Mouse (Mus musculus) kidney, adult 18-20 months (tissue): ENCODE measurements around the gene Gys1.

ENCODE experiments used
- DNase-seq: peaks from one replicate; pipeline ENCODE4 v3.0.0; 2021

The Gys1 gene

DNA sequence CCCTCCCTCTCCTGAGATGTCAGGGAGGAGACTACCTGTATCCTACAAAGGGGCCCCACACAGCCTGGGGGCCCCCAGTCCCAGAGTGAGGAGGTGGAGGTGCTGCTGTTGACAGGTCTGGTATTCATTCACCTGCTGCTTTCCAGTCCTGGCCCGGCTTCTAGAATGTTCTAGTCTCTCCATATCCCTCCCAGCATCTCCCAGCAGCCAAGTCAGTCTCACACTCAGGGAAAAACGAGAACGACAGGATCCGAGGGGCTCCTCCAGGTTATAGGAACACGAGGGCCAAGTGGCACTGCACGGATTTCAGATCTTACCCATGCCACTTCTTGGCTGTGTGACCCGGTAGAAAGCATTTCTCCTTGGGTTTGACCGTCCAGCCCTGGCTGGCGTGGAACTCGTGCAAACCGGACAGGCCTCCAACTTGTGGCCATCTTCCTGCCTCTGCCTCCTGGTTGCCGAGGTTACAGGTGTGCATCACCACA, 19.9 kb upstream of the Gys1 start:
- no peak for DNase-seq

DNA sequence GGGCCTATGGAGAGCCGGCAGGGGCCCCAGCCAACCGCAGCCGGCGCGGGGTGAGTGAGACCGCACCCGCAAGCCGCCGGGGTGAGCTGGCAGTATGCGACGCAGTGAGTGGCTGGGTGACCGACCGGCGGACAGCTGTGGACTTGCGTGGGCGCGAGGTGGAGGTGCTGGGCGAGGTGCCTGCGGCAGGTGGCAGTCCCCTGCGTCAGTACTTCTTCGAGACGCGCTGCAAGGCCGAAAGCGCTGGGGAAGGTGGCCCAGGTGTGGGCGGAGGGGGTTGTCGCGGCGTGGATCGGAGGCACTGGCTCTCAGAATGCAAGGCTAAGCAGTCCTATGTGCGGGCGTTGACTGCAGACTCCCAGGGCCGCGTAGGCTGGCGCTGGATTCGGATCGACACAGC, 19.0 kb upstream of the Gys1 start:
- DNase-seq, result no peak

DNA sequence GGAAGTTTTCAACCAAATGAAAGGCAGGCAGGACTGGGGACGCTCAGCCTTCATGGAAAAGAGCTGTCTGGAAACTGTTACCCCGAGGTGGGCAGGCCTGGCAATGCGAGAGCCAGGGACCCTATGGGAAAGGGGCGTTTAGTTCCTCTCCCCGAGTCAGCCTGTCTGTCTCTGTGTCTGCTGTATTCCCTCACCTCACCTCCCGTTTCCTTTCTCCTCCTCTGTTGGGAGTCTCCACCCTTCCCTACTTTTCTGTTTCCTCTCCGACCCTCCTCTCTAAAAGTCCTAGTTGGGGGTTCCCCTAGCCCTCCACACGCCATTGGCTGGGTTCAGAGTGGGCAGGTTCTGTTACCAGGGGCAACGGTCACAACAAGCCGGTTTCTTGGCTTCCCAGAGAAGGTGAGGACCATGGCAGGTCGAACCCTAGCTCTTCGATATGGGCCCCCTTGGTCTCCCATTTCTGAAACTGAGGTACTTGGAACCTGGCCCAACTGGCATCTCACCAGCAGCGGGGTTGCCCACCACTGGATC, 16.6 kb upstream of the Gys1 start:
- DNase-seq, result no peak

DNA sequence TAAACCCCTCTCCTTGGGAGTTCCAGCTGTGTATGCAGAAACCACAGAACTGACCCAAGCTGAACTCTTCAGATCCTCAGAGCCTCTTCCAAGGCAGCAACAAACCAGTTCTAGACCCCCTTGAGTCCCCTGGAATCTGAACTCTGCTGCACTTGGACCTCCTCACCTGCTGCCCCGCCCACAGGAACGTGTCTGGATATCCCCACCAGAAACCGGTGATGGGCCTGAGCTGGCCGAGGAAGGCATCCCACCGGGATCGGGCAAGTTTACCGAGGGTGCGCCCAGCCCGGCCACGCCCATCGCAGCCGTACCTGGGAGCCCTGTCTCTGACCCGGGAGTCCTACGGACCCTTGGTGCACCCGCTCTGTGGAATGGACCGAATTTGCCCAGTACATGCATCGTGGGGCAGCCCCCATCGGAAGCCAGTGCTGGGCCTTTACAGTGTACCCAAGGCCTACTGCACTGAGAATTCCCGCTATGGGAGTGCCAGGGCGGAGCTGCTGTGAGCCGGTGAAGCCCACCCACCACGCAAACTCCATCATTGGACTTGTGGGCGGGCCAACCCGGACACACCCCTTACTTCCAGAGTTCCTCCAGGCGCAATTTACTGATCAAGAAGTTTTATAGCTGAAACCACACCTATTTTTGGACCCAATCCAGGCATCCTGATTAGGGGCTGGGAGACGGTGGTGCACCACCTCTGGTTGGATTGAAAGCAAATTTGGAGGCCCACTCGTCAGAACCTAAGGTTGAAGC, 14.6 kb upstream of the Gys1 start:
- DNase-seq, result no peak

DNA sequence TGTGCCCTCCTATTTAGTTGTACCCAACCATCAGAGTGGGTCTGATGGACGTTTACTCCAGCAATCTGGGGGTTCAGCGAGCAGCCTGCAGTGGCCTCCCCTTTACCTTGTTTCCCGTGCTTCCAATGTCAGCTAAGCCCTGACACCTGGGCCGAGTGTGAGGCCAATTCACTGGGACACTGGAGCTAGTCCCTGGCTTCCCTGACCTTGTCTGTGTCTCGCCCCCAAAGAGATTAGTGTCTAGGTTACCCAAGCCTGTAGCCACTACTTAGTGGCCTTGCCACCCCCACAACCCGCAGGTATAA, 14.1 kb upstream of the Gys1 start, which contains the start of gene Lhb:
Lhb (plus strand) TSS at position 206 of the 305 bp plus-strand sequence.
- DNase-seq, result no peak

DNA sequence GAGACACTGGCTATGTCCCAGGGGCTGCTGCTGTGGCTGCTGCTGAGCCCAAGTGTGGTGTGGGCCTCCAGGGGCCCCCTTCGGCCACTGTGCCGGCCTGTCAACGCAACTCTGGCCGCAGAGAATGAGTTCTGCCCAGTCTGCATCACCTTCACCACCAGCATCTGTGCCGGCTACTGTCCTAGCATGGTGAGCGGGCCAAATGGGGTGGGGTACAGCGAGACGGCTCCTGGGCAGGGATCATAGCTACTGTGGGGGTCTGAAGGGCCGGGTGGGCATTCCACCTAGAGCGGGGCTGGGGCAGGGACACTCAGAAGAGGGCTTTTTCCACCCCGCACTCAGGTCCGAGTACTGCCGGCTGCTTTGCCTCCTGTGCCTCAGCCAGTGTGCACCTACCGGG, 13.4 kb upstream of the Gys1 start:
- no peak for DNase-seq

DNA sequence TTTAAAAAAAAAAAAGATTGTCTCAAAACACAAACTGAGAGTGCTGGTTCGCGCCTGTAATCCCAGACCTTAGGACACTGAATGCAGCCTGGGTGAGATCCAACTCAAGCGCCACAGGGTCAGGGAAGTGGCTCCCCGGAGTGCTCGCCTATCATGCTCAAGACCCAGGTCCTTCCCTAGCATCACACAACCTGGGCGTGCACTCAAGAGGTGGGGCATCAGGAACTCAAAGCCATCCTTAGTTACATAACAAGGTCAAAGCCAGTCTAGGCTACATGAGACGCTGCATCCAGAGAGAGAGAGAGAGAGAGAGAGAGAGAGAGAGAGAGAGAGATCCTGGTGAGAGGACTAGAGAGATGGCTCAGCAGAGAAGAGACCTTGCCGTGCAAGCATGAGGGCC, 8.1 kb upstream of the Gys1 start:
- DNase-seq, result no peak

DNA sequence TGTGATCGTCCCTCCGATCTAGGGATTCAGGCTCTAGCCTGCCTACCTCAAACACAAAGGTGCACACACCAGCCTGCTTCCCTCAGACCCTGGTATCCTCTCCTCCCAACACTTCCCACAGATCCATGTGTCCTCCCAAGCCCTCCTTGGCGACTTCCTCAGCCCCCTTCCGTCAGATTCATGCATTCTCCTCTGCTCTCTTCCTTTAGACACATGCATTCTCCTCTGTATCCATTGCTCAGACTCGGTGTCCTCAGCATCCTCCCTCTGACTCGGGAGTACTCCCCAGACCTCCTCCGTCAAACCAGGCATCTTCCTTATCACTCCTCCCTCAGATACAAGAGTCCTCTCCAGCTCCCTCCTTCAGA, 825 bp upstream of the Gys1 start:
- DNase-seq, result no peak

DNA sequence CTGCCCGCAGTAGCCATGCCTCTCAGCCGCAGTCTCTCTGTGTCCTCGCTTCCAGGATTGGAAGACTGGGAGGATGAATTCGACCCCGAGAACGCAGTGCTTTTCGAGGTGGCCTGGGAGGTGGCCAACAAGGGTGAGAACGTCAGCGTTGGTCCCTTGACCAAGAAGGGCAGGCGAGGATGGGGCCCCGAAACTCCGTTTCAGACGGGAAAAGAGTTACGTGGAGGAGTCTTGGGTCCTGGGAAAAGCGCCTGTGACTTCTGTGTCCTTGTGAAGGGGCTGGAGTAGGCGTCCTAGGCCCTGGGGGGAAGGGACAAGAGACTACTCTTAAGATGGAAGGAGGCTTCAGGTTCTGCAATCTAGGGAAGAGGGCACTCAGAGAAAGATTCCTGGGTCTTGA, 394 bp downstream of the Gys1 start:
- no peak for DNase-seq

DNA sequence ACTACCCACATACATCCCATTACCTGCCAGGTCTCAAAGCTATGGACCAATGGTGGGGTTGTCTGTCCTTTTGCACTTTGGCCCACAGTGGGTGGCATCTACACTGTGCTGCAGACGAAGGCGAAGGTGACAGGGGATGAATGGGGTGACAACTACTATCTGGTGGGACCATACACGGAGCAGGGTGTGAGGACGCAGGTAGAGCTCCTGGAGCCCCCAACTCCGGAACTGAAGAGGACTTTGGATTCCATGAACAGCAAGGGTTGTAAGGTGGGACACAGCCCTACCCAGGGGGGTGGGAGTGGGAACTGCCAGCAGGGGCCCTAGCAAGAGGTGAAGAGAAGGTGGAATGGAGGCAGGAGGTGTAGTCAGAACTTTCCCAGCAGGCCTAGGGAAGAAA, 1.8 kb downstream of the Gys1 start:
- DNase-seq, result no peak

DNA sequence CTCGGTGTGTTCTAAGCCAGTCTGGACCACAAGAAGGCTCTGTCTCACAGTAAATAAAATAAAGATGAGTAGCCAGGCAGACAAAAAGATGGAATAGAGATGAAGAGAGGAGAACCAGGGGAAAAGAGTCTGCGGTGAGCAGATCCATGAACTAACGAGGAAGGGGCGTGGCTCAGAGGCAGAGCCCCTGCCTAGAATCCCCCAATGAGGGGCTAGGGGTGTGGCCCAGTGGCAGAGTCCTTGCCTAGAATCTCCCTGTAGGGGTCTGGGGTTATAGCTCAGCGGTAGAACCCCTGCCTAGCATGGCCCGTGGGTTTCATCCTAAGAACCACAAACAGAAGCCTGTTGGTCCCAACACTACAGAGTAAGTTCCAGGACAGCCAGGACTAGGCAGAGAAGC, 2.4 kb downstream of the Gys1 start:
- DNase-seq, result no peak

DNA sequence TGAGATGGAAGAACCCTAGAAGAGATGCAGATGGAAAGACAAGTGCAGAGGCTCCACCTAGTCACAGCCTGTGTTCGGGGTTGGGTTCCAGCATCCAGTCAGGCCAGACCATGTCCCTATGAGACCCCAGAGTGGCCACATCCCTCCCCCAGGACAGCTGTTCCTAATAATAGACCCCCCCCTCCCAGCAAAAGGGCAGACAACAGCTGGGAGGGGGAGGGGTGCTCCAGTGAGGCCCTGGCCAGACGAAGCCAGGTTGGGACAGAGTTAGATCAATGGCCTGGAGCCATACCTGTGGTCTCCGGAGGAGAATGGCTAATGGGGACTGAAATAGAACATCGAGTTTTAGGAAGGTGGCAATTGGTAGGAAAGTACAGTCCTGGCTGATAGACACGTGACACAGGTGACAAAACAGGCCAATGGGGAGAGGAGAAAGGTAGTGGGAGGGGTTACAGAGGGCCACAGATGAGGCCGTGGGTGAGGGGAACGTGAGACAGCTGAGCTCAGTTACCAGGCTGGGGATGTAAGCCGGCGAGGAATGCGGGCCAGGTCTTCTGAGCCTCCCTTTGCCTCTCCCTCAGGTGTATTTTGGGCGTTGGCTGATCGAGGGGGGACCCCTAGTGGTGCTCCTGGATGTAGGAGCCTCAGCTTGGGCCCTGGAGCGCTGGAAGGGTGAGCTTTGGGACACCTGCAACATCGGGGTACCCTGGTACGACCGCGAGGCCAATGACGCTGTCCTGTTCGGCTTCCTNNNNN, 3.1 kb downstream of the Gys1 start, which contains the start of gene Ruvbl2:
Ruvbl2 (minus strand) TSS at position 576 of the 756 bp plus-strand sequence.
- DNase-seq, result peak; percentile 44

DNA sequence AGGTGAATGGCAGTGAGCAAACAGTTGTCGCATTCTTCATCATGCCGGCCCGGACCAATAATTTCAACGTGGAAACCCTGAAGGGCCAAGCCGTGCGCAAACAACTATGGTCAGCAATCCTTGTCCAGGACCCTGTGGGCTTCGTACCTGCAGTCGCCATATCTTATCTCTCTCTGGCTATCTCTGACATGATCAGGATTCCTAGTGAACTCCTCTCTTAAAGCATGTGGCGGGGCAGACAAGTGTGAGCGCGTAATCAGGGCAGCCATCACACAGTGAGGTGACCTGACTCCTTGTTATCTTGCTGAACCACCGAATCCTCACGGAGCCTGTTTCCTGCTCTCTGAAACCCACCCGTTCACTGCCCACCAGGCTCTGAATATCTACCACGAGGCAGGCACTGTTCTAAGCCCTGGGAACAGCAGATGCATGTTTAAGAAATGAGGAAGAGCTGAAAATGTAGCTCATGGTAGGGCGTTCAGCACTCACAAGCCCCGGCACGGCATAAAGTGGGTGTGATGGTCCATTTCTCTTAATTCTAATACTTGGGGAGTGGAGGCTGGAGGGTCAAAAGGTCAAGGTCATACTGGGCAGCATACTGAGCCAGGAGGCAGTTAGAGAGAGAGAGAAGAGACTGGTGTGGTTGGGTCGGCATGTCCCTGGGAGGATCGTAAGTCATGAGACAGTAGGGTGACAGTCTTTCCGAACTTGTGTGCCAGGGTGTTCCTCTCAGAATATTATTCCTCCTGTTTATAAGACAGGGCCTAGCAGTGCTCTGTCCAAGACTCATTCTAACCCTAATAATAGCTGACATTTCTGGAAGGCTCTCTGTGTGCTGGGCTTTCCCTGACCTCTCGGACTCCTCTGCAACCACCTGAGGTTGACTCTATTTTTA, 9.1 kb downstream of the Gys1 start:
- DNase-seq, result no peak

DNA sequence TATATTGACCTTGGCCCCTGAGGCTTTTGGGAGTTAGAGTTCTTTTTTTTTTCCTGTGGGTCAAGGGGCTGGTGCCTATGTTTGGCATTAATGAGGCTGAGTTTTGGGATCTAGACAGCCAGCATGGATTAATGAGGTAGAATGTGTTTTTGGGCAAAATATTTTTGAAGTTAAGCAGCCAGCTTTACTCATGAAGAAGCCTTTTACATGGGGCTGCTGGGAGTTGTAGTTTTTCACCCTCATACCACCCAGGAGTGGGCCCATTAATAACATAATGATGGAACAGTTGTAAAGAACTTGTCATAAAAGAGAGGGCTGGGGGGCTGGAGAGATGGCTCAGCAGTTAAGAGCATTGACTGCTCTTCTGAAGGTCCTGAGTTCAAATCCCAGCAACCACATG, 11.9 kb downstream of the Gys1 start:
- DNase-seq, result no peak

DNA sequence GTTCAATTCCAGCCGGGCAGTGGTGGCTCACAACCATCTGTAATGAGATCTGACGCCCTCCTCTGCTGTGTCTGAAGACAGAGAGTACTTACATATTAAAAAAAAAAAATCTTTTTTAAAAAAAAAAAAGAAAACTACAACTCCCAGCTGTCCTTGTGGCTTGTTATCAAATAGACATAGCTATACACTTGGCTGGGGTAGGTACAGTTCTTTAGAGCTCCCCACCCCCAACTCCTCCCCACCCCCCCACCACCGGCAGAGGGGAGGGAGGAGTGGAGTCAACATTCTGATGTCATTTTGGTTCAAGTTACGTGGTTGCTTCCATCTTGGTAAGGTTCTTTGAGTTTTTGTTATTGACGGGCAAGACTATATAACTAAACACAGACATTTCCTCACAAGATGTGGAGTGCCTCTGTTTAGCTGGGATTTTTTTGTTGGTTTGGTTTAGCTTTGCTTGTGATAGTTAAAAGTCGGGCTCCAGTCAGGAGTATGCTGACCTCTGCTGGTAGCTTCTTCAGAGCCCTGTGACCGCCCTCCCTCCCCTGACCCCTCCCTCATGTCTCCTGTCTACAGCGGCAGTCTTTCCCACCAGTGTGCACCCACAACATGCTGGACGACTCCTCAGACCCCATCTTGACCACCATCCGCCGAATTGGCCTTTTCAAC, 12.8 kb downstream of the Gys1 start:
- DNase-seq, result no peak

DNA sequence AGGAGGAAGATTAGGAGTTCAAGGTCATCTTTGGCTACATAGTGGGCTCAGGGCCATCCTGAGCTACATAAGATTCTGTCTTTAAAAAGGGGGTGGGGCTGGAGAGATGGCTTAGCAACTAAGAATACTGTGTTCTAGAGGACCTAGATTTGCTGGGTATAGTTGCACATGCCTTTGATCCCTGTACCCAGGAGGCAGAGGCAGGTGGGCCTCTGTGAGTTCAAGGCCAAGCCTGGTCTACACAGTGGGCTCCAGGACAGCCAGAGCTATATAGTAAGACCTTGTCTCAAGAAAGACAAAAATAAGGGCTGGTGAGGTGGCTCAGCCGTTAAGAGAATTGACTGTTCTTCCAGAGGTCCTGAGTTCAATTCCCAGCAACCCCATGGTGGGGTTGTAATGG, 15.3 kb downstream of the Gys1 start:
- DNase-seq, result no peak

DNA sequence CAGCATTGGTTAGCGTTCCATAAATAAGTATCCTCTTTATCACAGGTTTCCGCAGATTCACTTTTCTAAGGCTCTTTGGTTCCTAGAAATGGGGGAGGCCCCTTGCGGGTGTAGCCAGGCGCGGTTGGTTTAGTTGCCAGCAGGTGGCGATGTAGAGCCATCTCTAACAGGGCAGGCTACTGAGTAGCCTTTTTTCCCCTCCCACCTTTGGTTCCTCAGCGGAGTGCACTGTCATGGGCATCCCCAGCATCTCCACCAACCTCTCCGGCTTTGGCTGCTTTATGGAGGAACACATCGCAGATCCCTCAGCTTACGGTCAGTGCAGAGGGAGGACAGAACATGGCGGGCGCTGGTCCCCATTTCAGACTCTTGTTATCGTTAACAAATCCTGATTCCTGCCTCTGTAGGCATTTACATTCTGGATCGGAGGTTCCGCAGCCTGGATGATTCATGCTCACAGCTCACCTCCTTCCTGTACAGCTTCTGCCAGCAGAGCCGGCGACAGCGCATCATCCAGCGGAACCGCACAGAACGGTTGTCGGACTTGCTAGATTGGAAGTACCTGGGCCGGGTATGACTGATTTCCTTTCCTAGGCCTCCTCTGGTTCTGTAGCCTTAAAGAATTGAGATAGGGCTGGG, 16.8 kb downstream of the Gys1 start:
- peak; percentile 85 for DNase-seq

DNA sequence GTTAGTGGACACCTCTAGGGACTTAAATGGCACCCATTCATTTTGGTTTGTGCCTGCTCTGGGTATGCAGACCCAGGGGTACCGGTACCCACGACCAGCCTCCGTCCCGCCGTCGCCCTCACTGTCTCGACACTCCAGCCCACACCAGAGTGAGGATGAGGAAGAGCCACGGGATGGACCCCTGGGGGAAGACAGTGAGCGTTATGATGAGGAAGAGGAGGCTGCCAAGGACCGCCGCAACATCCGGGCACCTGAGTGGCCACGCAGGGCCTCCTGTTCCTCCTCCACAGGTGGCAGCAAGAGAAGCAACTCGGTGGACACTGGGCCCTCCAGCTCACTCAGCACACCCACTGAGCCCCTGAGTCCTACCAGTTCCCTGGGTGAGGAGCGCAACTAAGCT, 20.3 kb downstream of the Gys1 start:
- DNase-seq, result no peak

DNA sequence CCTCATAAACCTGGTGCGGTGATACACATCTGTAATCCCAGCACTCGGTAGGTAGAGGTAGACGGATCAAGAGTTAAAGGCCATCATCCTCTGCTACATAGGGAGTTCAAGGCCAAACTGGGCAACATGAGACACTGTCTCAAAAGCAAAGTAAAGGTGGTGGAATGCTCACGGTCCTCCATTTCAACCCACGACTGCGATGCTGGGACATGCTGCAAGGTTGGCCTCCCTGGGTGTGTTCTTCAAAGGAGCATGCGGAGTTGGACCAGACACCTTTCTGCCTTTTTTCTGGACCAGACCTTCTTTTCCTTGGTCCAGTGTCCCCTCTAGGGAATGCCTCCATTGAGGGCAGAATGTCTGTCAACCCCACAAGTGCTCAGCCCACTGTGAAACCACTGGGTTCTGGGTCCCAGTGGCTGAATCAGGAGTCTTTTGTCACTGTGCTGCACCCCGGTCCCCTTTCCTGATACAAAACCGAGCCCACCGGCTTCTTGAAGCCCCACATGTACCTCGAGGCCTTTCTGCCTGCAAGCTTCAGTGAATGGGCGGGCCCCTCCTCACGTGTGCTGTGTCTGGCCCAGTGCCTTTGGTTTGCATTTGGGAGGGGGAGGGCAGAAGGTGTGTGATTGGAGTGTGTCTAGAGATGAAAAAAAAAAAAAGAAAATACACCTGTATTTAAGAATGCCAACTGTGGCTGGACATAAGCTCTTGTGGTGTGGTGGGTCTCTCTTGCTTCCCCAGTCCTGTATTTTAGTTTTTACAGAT, 21.5 kb downstream of the Gys1 start:
- no peak for DNase-seq

DNA sequence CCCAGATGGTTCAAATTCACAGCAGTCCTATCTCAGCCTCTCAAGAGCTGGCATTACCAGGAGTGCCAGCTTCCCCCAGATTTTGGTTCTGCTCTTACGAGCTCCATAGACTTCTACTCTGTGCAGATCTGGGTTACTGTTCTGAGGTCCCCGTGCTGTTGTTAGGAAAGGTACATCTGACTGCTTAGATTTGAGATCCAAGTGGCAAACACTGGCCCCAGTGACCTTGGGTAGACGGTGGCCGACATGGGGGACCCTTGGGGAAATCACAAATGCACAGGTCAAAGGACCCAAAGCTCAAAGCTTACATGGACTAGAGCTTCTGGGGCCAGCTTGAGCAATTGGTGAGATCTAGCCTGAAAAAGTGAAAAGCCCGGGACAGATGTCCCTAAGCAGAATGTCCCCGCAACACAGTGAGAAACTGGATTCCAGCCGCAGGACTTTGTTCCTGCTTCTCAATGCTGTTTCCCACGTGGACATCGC, 22.1 kb downstream of the Gys1 start:
- DNase-seq, result no peak
